Mouse (Mus musculus): Measurements from ENCODE around the gene Trim7.
"Not testable (repeated sequence)": the region's sequence is repeated elsewhere in the genome, so short reads cannot be mapped to it uniquely, and the experiment has no call there.

The Trim7 gene

GRCm38 (mm10) chr11:48898812-48899431, 73.0 kb downstream of the Trim7 start:
- no peak for DNase-seq (ENCODE audit: extremely low spot score)

- not testable (repeated sequence) for DNase-seq (ENCODE audit: extremely low spot score)
Measured at GRCm38 (mm10) chr11:48900654-48901566, 75.0 kb downstream of the Trim7 start.

GRCm38 (mm10) chr11:48901567-48901930, 75.6 kb downstream of the Trim7 start:
- not testable (repeated sequence) for DNase-seq (ENCODE audit: extremely low spot score)
